In the genomic region with DNA sequence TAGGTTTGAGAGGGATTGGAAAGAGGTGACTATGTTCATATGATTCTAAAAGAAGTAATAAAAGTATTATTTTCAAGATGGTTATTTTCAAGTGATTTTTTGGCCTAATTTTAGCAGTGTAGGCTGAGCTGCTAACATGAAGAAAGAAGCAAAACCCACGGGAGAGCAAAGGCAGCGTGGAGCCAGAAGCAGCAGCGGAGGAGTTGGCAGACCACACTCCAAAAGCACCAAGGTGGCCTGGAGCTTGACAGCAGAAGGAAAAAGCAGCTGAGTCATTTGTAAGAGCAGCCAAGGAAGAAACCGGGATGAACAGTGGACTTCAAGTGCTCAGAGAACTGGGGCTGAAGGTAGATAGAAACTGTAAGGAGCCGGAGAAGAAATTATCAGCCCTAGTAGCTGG, we compare ENCODE assay signal across 19 mouse cellular contexts. TPM values are rescaled to one million over a fixed set of nuclear protein-coding genes. Genes with fewer than 3 reads are reported as not detected.
A peak's percentile ranks its signal among the peaks of the same experiment; 100 is the strongest.
DNase-seq lines count a peak whose midpoint lies in the region; ATAC-seq lines count a peak whose summit lies in the region.
"Had no signal": no experiment of that assay in that cellular context is flagged by ENCODE, and none has a peak within 500 bp of the region (broad histone marks: within the 10 kb centered on the region; RNA-seq: fewer than 3 reads in every experiment).

No protein-coding gene starts in this region.

- 89% methylated on average over 5 of the region's 5 CpGs for WGBS in hindbrain, embryonic 11.5 days

- intact Hi-C loops in gastrocnemius, postnatal 36 days (cut with DNase I), result no loop called here

- H3K4me2 ChIP-seq in hindbrain, embryonic 11.5 days (replicated peaks; ENCODE audit: low read depth, low read length), result no peak overlapping the region
- H3K4me2 ChIP-seq: hindbrain, embryonic 15.5 days; lung, embryonic 15.5 days; midbrain, embryonic 12.5 days; neural tube, embryonic 12.5 days had no signal

- peak; percentile 10 for DNase-seq in adrenal gland, postnatal 10 days
- DNase-seq in adrenal gland, postnatal 4 days (ENCODE audit: low spot score in 2 of 2), result no peak
- peak; percentile 2 for DNase-seq in layer of hippocampus, adult 9-11 months
- DNase-seq in layer of hippocampus, postnatal 36 days, result no peak
- DNase-seq in gastrocnemius, postnatal 36 days, result peak; percentile 7 to 10
- peak; percentile 37 to 60 for DNase-seq in right cerebral cortex, postnatal 36 days (ENCODE audit: low spot score in 2 of 2)
- DNase-seq in embryo, embryonic 10 days (ENCODE audit: low spot score), result no peak
- no peak for DNase-seq in hindbrain, embryonic 11.5 days (ENCODE audit: low spot score)
- DNase-seq: heart, adult 2 months; liver had no signal

- no peak overlapping the region for H3K9ac ChIP-seq in hindbrain, embryonic 11.5 days (ENCODE audit: low read depth, low read length)
- H3K9ac ChIP-seq: hindbrain, embryonic 15.5 days; lung, embryonic 15.5 days; midbrain, embryonic 12.5 days; neural tube, embryonic 12.5 days had no signal

- no peaks in the 10 kb centered on the region for H3K27me3 ChIP-seq in hindbrain, embryonic 11.5 days (ENCODE audit: control insufficient read depth, insufficient read depth, low read length)
- H3K27me3 ChIP-seq: hindbrain, embryonic 15.5 days; lung, embryonic 15.5 days; midbrain, embryonic 12.5 days; neural tube, embryonic 12.5 days had no signal

- no peak for ATAC-seq in hindbrain, embryonic 11.5 days (ENCODE audit: low FRiP score)
- ATAC-seq: activated CD4-positive, CD25-positive, alpha-beta regulatory T cell, adult 4 months had no signal

- no peaks in the 10 kb centered on the region for H3K4me1 ChIP-seq in hindbrain, embryonic 11.5 days (replicated peaks; ENCODE audit: control insufficient read depth, insufficient read depth, low read length)
- H3K4me1 ChIP-seq: hindbrain, embryonic 15.5 days; lung, embryonic 15.5 days; midbrain, embryonic 12.5 days; neural tube, embryonic 12.5 days had no signal

- no peak overlapping the region for H3K4me3 ChIP-seq in hindbrain, embryonic 11.5 days (ENCODE audit: low read depth, low read length)
- H3K4me3 ChIP-seq: heart, adult 2 months; hindbrain, embryonic 15.5 days; layer of hippocampus, adult 2 months; lung, embryonic 15.5 days; midbrain, embryonic 12.5 days; neural tube, embryonic 12.5 days had no signal

- H3K27ac ChIP-seq in hindbrain, embryonic 11.5 days (ENCODE audit: low read depth, low read length), result no peak overlapping the region
- H3K27ac ChIP-seq: heart, adult 2 months; hindbrain, embryonic 15.5 days; layer of hippocampus, adult 2 months; lung, embryonic 15.5 days; midbrain, embryonic 12.5 days; neural tube, embryonic 12.5 days had no signal

- no peaks in the 10 kb centered on the region for H3K36me3 ChIP-seq in hindbrain, embryonic 11.5 days (ENCODE audit: control insufficient read depth, insufficient read depth, low read length)
- H3K36me3 ChIP-seq: G1E; hindbrain, embryonic 15.5 days; lung, embryonic 15.5 days; midbrain, embryonic 12.5 days; neural tube, embryonic 12.5 days had no signal

- no peaks in the 10 kb centered on the region for H3K9me3 ChIP-seq in hindbrain, embryonic 11.5 days (ENCODE audit: control insufficient read depth, low read length)
- H3K9me3 ChIP-seq: G1E; hindbrain, embryonic 15.5 days; lung, embryonic 15.5 days; midbrain, embryonic 12.5 days; neural tube, embryonic 12.5 days had no signal

RNA-seq across cellular contexts. Expression of a gene that starts 55.9 kb away (rescaled TPM):
- total RNA-seq in adrenal gland, postnatal 10 days (2021), result not detected
- not detected for total RNA-seq in adrenal gland, postnatal 4 days (2021)
- total RNA-seq in layer of hippocampus, postnatal 36 days (2021), result not detected
- not detected for total RNA-seq in gastrocnemius, postnatal 36 days (2021)
- polyA plus RNA-seq in hindbrain, embryonic 11.5 days (2014; fragmentation: Nextera tagmentation; extraction: Ambion mirVana), result not detected in 2 replicates
- total RNA-seq: G1E; heart, adult 2 months; layer of hippocampus, adult 2 months had no signal
- polyA plus RNA-seq: activated CD4-positive, CD25-positive, alpha-beta regulatory T cell, adult 4 months; G1E; heart, adult 2 months; hindbrain, embryonic 15.5 days; kidney, embryonic 14.5 days; lung, embryonic 15.5 days; midbrain, embryonic 12.5 days; neural tube, embryonic 12.5 days; stomach, embryonic 16.5 days had no signal

Comparison
In these comparisons a context has a peak if more than half of its experiments do, and no peak if none do; other contexts are left out.
1. DNase-seq: peak in adrenal gland, postnatal 10 days (single experiment), layer of hippocampus, adult 9-11 months (single experiment), gastrocnemius, postnatal 36 days (2 of 2) and right cerebral cortex, postnatal 36 days (2 of 2); none in adrenal gland, postnatal 4 days (0 of 2), layer of hippocampus, postnatal 36 days (0 of 2), embryo, embryonic 10 days (single experiment) and hindbrain, embryonic 11.5 days (single experiment).